Mouse (Mus musculus) ES-CJ7 (cell line): ENCODE results near the gene Dclre1b.
A peak's percentile ranks its signal among the peaks of the same experiment; 100 is the strongest.

Source experiments
- DNase-seq: peaks from one replicate; pipeline ENCODE4 v3.0.0; 2011; ENCODE audit warnings: low read depth, low spot score

Gene Dclre1b

DNA sequence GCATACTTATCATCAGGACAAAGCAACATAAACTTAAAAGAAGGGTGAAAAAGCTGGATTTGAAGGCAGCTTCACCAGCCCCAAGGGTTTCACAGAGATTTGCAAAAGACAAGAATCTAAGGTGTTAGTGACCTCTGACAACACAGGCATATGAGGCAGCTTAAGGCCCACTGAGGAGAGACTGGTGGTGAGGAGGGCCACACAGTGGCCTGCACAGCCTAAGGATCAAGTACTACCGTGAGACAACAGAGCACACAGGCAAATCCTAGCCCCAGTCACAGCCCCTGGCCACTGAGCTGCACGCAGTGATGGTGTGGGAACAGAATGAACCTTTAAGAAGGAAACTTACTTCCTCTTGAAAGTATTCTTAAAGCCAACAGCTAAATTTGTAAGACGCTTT lies 35.7 kb downstream of the Dclre1b start:
- DNase-seq, result no peak

DNA sequence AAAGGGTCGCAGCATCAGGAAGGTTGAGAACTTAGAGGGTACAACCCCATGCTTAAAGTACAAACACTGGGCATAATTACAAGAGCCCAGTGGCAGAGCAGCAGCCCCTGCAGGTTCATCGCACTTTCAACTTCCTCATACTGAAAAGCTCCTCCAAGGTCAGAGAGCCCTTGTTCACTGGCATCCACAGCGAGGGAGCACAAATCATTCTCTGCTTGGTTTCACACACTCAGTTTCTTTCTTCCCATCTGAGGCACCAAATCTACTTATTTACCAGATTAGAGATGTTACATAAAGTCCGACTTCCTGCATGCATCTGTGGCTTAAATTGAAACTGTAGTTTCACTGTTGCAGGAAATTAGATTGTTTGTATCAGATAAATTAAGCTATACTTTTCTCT lies 36.4 kb downstream of the Dclre1b start:
- no peak for DNase-seq

DNA sequence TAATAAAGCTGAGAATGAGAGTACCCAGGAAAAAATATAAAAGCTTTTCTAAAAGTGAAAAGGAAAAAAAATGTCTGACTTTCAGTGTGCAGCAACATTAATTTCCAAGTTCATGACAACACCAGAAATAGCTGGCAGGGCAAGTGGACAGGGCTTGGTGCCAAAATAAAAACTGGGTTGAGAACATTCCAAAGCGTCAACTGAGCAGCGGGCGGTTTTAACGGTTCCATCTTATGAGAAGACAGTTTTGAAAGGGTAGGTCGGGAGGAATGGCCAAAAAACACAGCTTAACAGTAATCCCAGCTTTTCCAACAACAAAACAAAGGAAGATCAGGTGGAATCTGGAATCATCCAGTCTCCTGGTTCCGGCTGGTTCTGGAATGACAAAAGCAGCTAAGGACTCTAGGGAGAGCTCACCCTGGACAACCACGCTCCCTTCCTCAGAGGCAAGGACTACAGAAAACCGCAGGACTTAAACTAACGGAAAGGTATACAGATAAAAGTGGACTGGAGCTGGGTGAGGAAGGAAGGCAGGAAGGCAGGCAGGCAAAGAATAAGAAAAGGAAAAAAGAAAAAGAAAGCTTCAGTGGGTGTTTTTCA lies 37.6 kb downstream of the Dclre1b start:
- DNase-seq, result peak; percentile 81

DNA sequence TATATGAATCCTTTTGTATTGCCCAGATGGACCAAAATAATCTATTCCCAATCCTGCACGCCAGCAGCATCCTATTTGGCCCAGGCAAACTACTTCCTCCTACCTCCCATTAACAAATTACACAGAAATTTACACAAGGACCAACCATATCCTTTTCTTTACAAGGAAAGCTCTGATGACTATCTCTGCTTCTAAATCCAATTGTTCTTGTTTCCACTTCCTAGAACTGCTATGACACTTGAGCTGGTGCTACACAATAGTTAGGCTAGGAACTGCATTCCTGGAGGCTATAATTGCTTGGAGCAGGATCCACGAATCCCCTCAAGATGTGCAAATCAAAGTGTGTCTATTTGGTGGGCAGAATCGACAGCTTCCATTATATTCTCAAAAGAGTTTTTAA lies 42.5 kb downstream of the Dclre1b start:
- no peak for DNase-seq

DNA sequence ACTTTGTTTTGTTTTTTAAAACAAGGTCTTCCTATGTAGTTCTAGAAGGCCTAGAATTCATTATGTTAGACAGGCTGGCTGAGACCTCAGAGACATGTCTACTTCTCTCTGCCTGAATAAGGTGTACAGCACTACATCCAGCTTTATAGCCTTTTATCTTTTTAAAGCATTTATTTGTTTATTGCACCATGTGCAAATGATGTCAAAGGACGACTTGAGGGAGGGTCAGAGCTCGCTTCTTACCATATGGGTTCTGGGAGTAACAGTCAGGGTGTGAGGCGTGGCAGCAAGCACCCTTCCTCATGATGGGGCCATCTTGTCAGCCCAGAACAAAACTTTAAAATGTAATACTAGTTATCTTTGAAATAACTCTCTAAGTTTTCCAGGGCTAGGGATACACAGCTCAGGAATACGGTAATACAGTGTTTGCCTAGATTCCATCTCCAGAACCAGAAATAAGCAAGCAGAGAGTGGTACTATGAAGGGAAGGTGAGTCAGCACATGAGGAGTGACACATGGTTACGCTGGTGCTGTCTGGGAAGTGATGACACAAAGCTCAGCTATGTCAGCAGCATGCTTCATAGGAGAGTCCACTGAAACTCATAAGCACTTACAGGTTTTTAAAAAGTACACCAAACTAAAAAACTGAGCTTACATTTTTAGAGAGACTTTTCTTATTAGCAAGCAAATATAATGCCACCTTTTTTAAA lies 49.8 kb downstream of the Dclre1b start:
- DNase-seq, result no peak

DNA sequence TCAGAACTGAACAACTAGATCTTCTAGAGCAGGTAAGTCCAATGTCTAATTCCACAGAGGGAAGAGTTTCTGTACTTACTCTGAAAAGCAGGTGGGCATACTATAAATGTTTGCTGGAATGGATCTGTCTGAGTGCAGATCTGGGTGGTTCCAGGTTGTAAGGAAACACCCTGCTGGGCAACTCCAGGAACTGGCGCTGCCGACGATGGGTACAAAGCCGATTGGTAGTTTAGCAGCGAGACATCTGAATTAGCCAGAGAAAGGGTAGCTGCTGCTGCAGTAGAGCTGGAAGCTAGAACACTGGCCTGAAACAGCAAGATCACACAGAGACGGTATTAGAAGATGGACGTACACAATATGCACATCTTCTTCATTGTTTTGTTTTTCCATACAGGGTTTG lies 50.8 kb downstream of the Dclre1b start:
- DNase-seq, result peak; percentile 60

DNA sequence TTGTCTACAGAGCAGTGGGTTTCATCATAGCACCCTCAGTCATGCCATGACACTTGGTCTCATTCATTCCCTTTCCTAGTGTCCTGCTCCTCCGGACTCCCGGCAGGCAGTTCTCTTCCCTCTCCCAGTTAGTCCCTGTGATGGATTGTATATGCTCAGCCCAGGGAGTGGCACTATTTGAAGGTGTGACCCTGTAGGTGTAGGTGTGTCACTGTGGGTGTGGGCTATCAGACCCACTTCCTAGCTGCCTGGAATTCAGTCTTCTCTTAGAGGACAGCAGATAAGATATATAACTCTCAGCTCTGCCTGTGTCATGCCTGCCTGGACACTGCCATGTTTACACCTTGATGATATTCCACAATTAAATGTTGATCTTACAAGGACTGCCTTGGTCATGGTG lies 52.3 kb downstream of the Dclre1b start:
- DNase-seq, result no peak

DNA sequence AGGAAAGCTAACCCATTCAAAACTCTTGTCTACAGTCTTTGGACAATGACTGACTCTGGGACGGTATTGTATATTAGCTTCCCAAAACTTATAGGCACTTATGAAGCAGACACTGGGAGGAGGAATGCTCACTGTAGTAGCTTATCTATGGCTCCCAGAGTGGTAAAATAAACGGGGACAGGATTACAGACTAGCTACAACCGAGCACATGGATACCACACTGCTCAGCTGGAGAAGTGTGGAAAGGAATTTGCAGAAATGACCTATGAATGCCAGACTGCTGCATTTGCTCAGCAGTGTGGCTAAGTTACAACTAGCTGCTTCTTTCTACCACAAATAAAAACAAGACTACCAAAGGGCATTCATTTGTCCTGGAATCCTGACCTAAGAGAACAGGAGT lies 53.9 kb downstream of the Dclre1b start:
- DNase-seq, result no peak

DNA sequence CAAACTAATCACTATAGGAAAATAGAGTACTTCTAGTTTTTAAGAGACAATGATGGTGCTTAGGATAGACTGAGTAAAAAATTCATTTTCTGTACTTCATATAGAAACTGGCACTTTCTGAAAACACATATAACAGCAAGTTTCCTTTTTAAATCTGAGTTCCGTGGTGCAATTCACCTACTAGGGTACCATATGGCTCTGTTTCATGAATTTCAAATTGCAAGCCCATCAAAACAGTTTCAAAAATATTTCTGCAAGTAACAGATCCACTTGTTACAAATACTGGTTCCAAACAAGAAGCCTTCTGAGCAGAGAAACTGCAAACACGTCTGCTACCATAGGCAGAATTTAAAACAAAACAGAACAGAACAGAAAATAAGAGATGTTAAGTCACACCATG lies 57.7 kb downstream of the Dclre1b start:
- DNase-seq, result no peak
